Mouse (Mus musculus): ENCODE results near the gene Foxc2. TPM values are rescaled to one million over a fixed set of nuclear protein-coding genes. Genes with fewer than 3 reads are reported as not detected.

Gene Foxc2
- 0.05 and 0.06 TPM in 2 replicates for polyA plus RNA-seq (2012; rRNA removed)

DNA sequence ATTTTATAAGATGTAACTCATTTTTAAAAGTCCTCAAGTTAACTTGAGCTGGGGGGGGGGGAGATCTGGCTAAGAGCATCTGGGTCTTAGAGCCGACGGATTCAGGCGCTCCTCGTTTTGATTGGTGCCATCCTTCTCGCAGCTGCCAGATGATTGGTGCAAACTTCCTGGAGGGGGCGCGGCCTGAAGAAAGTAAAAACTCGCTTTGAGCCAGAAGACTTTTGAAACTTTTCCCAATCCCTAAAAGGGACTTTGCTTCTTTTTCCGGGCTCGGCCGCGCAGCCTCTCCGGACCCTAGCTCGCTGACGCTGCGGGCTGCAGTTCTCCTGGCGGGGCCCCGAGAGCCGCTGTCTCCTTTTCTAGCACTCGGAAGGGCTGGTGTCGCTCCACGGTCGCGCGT, at the start of gene Foxc2:
Gene Foxc2 (plus strand): TSS at position 224 of the 400 bp plus-strand sequence.

DNA sequence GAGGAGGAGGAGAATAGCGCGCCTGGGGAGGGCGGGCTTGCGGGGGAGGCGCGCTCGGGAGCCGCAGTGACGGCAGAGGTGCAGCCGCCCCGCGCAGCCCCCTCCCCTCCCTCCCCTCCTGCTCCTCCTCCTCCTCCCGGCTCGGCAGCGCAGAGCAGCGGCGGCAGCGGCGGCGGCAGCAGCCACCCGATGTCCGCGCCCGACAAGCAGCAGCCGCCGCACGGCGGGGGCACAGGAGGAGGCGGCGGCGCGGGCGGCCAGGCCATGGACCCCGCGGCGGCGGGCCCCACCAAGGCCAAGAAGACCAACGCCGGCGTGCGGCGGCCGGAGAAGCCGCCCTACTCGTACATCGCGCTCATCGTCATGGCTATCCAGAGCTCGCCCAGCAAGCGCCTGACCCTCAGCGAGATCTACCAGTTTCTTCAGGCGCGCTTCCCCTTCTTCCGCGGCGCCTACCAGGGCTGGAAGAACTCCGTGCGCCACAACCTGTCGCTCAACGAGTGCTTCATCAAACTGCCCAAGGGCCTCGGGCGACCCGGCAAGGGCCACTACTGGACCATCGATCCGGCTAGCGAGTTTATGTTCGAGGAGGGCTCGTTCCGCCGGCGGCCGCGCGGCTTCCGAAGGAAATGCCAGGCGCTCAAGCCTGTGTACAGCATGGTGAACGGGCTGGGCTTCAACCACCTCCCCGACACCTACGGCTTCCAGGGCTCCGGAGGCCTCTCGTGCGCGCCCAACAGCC, 31.6 kb upstream of the Foxc2 start, which contains the start of gene Foxf1:
Gene Foxf1 (plus strand): TSS at position 177 of the 742 bp plus-strand sequence.

DNA sequence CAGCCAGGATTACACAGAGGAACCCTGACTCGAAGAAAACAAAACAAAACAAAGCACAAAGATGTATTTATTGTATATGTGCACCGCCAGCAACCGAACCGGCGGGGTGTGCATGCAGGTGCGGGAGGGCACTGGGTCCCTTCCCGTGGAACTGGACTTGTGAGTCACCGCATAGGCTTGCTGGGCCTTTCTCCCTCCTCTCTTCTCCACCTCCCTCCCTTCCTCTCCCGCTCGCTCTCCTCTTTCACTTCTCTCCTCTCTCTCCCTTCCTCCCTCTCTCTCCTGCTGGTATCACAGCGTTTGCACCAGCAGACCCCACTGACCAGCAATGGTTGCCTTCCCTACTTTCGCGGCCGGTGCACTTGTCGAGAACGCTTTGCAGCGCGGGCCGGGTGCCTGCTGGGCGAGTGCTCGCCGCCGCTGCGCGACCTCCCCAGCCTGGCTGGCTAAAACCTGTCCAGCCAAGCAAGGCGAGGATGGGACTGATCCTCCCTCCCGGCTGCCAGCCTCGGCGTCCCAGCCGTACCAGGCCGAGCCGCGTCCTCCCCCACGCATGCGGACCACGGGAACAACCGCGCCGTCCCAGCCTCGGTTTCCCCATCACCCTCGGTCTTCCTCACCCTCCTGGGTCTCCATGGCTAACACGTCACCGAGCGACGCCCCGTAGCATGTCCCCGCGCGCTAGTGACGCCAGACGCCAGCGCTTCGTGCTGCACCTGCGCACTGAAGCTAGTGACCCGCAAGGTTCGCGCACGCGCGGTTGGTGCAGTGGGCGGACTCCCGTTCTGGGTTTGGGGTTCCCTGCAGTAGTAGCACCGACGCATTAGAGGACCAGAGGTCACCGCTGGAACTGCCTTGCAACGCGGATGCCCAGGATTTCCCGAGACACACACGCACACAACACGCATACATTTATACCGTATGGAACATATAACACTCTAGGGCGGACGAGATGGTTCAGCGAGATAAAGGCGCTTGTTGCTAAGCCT, 8.0 kb upstream of the Foxc2 start, which contains the start of gene Mthfsd:
Gene Mthfsd (minus strand): TSS at position 725 of the 989 bp plus-strand sequence.

DNA sequence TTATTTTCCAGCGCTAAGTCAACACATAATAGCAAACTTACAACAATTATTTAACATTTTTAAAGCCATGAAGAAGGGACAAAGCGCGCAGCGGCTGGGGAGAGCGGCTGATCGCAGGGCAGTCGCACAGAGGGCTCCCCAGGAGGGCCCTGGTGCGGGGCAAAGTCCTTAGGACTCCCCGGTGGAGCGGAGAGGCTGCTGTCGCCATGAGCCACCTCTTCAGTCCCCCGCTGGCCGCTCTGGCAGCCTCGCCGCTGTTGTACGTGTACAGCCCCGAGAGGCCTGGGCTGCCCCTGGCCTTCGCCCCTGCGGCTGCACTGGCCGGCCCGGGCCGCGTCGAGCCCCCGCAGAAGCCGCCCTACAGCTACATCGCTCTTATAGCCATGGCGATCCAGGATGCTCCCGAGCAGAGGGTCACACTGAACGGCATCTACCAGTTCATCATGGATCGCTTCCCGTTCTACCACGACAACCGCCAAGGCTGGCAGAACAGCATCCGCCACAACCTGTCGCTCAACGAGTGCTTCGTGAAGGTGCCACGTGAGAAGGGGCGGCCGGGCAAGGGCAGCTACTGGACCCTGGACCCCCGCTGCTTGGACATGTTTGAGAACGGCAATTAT, 11.9 kb downstream of the Foxc2 start, which contains the start of gene Foxl1:
Gene Foxl1 (plus strand): TSS at position 185 of the 620 bp plus-strand sequence.

Other genes with a start within 250 kb of the Foxc2 start
- gene Foxf1, start 31.8 kb upstream of the Foxc2 start, polyA plus RNA-seq (2012; rRNA removed), result 2.0 and 2.2 TPM in 2 replicates
- gene Mthfsd, start 7.8 kb upstream of the Foxc2 start, polyA plus RNA-seq (2012; rRNA removed), result 18.0 and 19.5 TPM in 2 replicates
- gene Foxl1, start 11.8 kb downstream of the Foxc2 start, polyA plus RNA-seq (2012; rRNA removed), result 0.03 and 0.05 TPM in 2 replicates

Data from liver, embryonic 14 days (tissue).